Mouse (Mus musculus) C2C12 (cell line): ENCODE data around the gene Sub1. TPM values are rescaled to one million over a fixed set of nuclear protein-coding genes. Genes with fewer than 3 reads are reported as not detected.

Source experiments
- H3K27me3 ChIP-seq: one replicate; pipeline ENCODE4 v1.6.1; 2011; ENCODE audit not compliant: control insufficient read depth, insufficient read depth, insufficient read length
- H3K36me3 ChIP-seq: one replicate; pipeline ENCODE4 v1.6.1; 2011; ENCODE audit not compliant: control insufficient read depth, insufficient read depth
- H3K4me3 ChIP-seq: one replicate; pipeline ENCODE4 v1.5.1; 2011; ENCODE audit warnings: mild to moderate bottlenecking, control low read depth; ENCODE audit not compliant: poor library complexity, insufficient read depth, severe bottlenecking
- H3K79me2 ChIP-seq: one replicate; pipeline ENCODE4 v1.6.1; 2011; ENCODE audit not compliant: control insufficient read depth, insufficient read depth
- H3K79me3 ChIP-seq: one replicate; pipeline ENCODE4 v1.6.1; 2011; ENCODE audit warnings: low read depth, control low read depth
- H3ac ChIP-seq: one replicate; pipeline ENCODE3; 2011; ENCODE audit warnings: low read depth; ENCODE audit not compliant: control insufficient read depth, insufficient read length
- CEBPB ChIP-seq: IDR thresholded peaks from one replicate; pipeline ENCODE4 v1.6.1; 2011; ENCODE audit warnings: low read depth, mild to moderate bottlenecking, control low read depth, moderate library complexity
- CTCF ChIP-seq: IDR thresholded peaks from one replicate; pipeline ENCODE4 v1.5.1; 2011; ENCODE audit not compliant: control insufficient read depth, insufficient read depth, insufficient read length
- FOSL1 ChIP-seq: IDR thresholded peaks from one replicate; pipeline ENCODE4 v1.8.0; 2011; ENCODE audit warnings: mild to moderate bottlenecking, low read length; ENCODE audit not compliant: poor library complexity, insufficient read depth, severe bottlenecking
- MAX ChIP-seq: IDR thresholded peaks from one replicate; pipeline ENCODE4 v1.6.1; 2011; ENCODE audit warnings: mild to moderate bottlenecking, control low read depth
- MYOD1 ChIP-seq: IDR thresholded peaks from one replicate; pipeline ENCODE4 v1.6.1; 2011; ENCODE audit warnings: low read depth; ENCODE audit not compliant: control insufficient read depth, insufficient read length
- MYOG ChIP-seq: IDR thresholded peaks from one replicate; pipeline ENCODE4 v1.6.1; 2011; ENCODE audit not compliant: control insufficient read depth, insufficient read length; ENCODE audit errors: extremely low read depth
- USF1 ChIP-seq: IDR thresholded peaks from one replicate; pipeline ENCODE4 v1.6.1; 2011; ENCODE audit warnings: low read depth, mild to moderate bottlenecking, control low read depth, moderate library complexity
- polyA plus RNA-seq: library from polyadenylated mRNA; unstranded; fragments of >200 nt; fragmentation: generic; extraction: Trizol; gene quantifications from one replicate; pipeline ENCODE4 v1.2.1, GENCODE M21; 2012; ENCODE audit warnings: missing spikeins

Sub1 gene
- polyA plus RNA-seq, 1 experiment: 106 TPM

- no peaks in the 10 kb centered on the region for H3K36me3 ChIP-seq
- no peaks in the 10 kb centered on the region for H3K79me2 ChIP-seq
- H3K27me3 ChIP-seq: peaks cover 51% of the 10 kb centered on the region
- no peak overlapping the region for H3ac ChIP-seq
- TF ChIP-seq CEBPB: no peak
- no peak for TF ChIP-seq MAX
- no peak for TF ChIP-seq MYOG
- TF ChIP-seq FOSL1: no peak
- TF ChIP-seq USF1: no peak
- TF ChIP-seq CTCF: no peak
- TF ChIP-seq MYOD1: no peak
- no peak overlapping the region for H3K4me3 ChIP-seq
- H3K79me3 ChIP-seq: no peaks in the 10 kb centered on the region
Observed at GRCm38 (mm10) chr15:12027807-12028206, 31.0 kb upstream of the Sub1 start.

DNA sequence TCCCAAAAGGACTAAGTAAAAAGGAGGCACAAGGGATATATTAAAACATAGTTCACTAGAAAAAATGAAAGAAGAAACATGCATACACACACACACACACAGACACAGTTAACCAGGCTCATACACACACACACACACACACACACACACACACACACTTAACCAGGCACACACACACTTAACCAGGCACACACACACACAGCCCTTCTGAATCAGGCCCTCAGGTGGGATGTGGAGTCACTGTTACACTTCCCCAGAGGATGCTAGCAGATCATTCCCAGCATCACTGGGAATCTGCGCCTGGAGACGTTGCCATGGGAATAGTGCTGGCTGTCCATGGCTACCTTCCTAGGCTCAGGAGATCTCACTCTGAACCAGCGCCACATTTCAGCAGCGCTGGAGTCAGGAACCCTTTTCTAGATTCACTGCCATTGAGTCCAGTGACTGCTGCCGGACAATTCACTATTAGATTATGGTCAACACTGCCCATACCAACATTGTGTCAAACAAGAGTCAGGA lies 30.2 kb upstream of the Sub1 start:
- no peaks in the 10 kb centered on the region for H3K36me3 ChIP-seq
- H3ac ChIP-seq: no peak overlapping the region

GRCm38 (mm10) chr15:12026026-12026425 lies 29.2 kb upstream of the Sub1 start:
- H3K79me3 ChIP-seq: no peaks in the 10 kb centered on the region
- no peak overlapping the region for H3ac ChIP-seq
- no peaks in the 10 kb centered on the region for H3K79me2 ChIP-seq
- peaks cover 58% of the 10 kb centered on the region for H3K27me3 ChIP-seq
- no peak overlapping the region for H3K4me3 ChIP-seq
- H3K36me3 ChIP-seq: no peaks in the 10 kb centered on the region
- TF ChIP-seq MAX (no peak), MYOG (no peak), CEBPB (no peak), CTCF (no peak), FOSL1 (no peak), MYOD1 (no peak), USF1 (no peak)

More for the DNA sequence above, 30.2 kb upstream of the Sub1 start:
- Histone ChIP-seq H3K79me3 (no peaks in the 10 kb centered on the region), H3K27me3 (peaks cover 55% of the 10 kb centered on the region), H3K79me2 (no peaks in the 10 kb centered on the region), H3K4me3 (no peak overlapping the region)
- no peak for TF ChIP-seq CTCF
- no peak for TF ChIP-seq USF1
- no peak for TF ChIP-seq FOSL1
- TF ChIP-seq MAX: no peak
- no peak for TF ChIP-seq MYOD1
- no peak for TF ChIP-seq MYOG
- TF ChIP-seq CEBPB: no peak

DNA sequence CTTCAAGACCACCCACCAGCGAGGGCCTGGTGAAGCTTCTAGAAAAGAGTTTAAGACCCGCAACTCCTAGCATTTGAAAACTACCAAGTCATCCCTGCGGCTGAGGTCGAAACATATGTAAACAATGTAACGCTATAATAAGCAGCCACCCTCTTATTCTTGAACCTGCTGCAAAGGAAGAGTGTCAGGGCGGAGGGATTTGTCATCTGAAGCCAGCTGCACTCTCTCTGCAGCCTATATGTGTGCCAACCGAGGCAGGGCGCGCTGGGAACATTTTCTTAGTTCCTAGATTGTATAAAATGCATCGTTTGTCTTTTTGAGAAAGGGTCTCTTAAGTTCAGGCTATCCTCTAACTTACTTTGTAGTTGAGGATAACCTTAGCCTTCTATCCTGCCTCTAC lies 28.6 kb upstream of the Sub1 start:
- Histone ChIP-seq H3ac (no peak overlapping the region), H3K4me3 (no peak overlapping the region), H3K36me3 (no peaks in the 10 kb centered on the region), H3K79me3 (no peaks in the 10 kb centered on the region), H3K27me3 (peaks cover 65% of the 10 kb centered on the region), H3K79me2 (no peaks in the 10 kb centered on the region)
- no peak for TF ChIP-seq USF1
- TF ChIP-seq MYOD1: no peak
- no peak for TF ChIP-seq CTCF
- no peak for TF ChIP-seq FOSL1
- no peak for TF ChIP-seq CEBPB
- TF ChIP-seq MAX: no peak
- TF ChIP-seq MYOG: no peak

- no peaks in the 10 kb centered on the region for H3K79me3 ChIP-seq
- no peak overlapping the region for H3ac ChIP-seq
- H3K27me3 ChIP-seq: peaks cover 67% of the 10 kb centered on the region
- no peaks in the 10 kb centered on the region for H3K79me2 ChIP-seq
- TF ChIP-seq MYOG (no peak), MAX (no peak), CTCF (no peak), MYOD1 (no peak), USF1 (no peak), FOSL1 (no peak), CEBPB (no peak)
- no peaks in the 10 kb centered on the region for H3K36me3 ChIP-seq
- no peak overlapping the region for H3K4me3 ChIP-seq
Observed at GRCm38 (mm10) chr15:12024791-12025268, 28.0 kb upstream of the Sub1 start.

DNA sequence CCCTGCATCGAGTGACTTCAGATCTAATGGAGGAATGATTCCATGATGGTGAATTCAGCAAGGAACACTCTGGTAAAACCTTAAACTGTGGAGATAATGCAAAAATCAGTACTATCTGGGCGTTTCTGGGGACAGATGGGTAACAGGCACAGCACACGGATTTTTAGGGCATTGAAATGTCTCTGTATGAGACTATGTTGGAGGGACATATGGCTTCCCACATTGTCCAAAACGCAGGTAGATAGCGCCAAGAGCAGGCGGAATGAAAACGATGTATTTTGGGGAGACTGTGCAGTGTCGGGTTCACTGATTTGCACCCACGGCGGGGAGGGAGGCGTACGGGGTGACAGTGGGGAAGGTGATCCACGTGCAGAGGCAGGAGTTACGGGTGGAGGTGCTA lies 22.7 kb upstream of the Sub1 start:
- Histone ChIP-seq H3K27me3 (peaks cover 64% of the 10 kb centered on the region), H3K79me3 (no peaks in the 10 kb centered on the region), H3K79me2 (no peaks in the 10 kb centered on the region), H3ac (no peak overlapping the region), H3K36me3 (no peaks in the 10 kb centered on the region), H3K4me3 (no peak overlapping the region)
- no peak for TF ChIP-seq FOSL1
- TF ChIP-seq CTCF: no peak
- TF ChIP-seq MAX: no peak
